Mouse (Mus musculus) MEL (cell line): ENCODE measurements around the gene Spop. TPM values are rescaled to one million over a fixed set of nuclear protein-coding genes. Genes with fewer than 3 reads are reported as not detected.
"Not testable (repeated sequence)": the region's sequence is repeated elsewhere in the genome, so short reads cannot be mapped to it uniquely, and the experiment has no call there.

Source experiments
- DNase-seq: peaks from one replicate; pipeline ENCODE4 v3.0.0; 2011; ENCODE audit warnings: low read depth, low spot score
- H3K27ac ChIP-seq: 2 replicates; pipeline ENCODE4 v1.5.1; 2012; ENCODE audit warnings: low read depth, mild to moderate bottlenecking, control low read depth, low read length, moderate library complexity; ENCODE audit not compliant: control insufficient read depth
- H3K27me3 ChIP-seq, 2 experiments: fragments of 150-350 bp in 1 of 2; sonication (generic) in 1 of 2; 2 replicates each; pipeline ENCODE4 v1.6.1; 2012; ENCODE audit warnings: low read length in 2 of 2, mild to moderate bottlenecking in 2 of 2, improper control_type of control experiment in 1 of 2, moderate library complexity in 1 of 2; ENCODE audit not compliant: insufficient read depth in 2 of 2, control insufficient read depth in 1 of 2
- H3K36me3 ChIP-seq, 2 experiments: 2 replicates each; pipeline ENCODE4 v1.6.1; 2012 to 2014; ENCODE audit warnings: low read length in 2 of 2, improper control_type of control experiment in 1 of 2, inconsistent platforms in 1 of 2, mild to moderate bottlenecking in 1 of 2; ENCODE audit not compliant: insufficient read depth in 2 of 2, control insufficient read depth in 1 of 2
- H3K4me1 ChIP-seq, 2 experiments: fragments of 150-350 bp in 1 of 2; sonication (generic) in 1 of 2; 2 replicates each; pipeline ENCODE4 v1.6.1; 2012; ENCODE audit warnings: low read length in 2 of 2, improper control_type of control experiment in 1 of 2, mild to moderate bottlenecking in 1 of 2; ENCODE audit not compliant: insufficient read depth in 2 of 2, control insufficient read depth in 1 of 2
- H3K4me3 ChIP-seq, 2 experiments: fragments of 150-350 bp in 1 of 2; sonication (generic) in 1 of 2; 2 replicates each; pipeline ENCODE4 v1.5.1; 2012; ENCODE audit warnings: low read depth in 2 of 2, low read length in 2 of 2, mild to moderate bottlenecking in 2 of 2, moderate library complexity in 2 of 2, control low read depth in 1 of 2, improper control_type of control experiment in 1 of 2; ENCODE audit not compliant: control insufficient read depth in 1 of 2, insufficient read depth in 1 of 2
- H3K79me2 ChIP-seq: 2 replicates; pipeline ENCODE4 v1.6.1; 2012; ENCODE audit warnings: mild to moderate bottlenecking, low read length, moderate library complexity; ENCODE audit not compliant: control insufficient read depth, poor library complexity, insufficient read depth
- H3K9ac ChIP-seq: 2 replicates; pipeline ENCODE4 v1.6.1; 2012; ENCODE audit warnings: low read depth, mild to moderate bottlenecking, control low read depth, low read length, moderate library complexity; ENCODE audit not compliant: control insufficient read depth, poor library complexity, severe bottlenecking
- H3K9me3 ChIP-seq: fragments of 150-350 bp; sonication (generic); replicated peaks from 2 replicates; pipeline ENCODE4 v1.6.1; 2012; ENCODE audit warnings: mild to moderate bottlenecking, low read length, improper control_type of control experiment, moderate library complexity; ENCODE audit not compliant: insufficient read depth
- E2F4 ChIP-seq: IDR thresholded peaks from 2 replicates; pipeline ENCODE4 v1.6.1; 2011; ENCODE audit warnings: low read depth, low read length, improper control_type of control experiment, borderline replicate concordance
- ETS1 ChIP-seq: IDR thresholded peaks from 2 replicates; pipeline ENCODE4 v1.6.1; 2012; ENCODE audit warnings: low read depth, mild to moderate bottlenecking, inconsistent platforms, low read length, improper control_type of control experiment, moderate library complexity
- GABPA ChIP-seq: IDR thresholded peaks from 2 replicates; pipeline ENCODE4 v1.6.1; 2012; ENCODE audit warnings: low read depth, mild to moderate bottlenecking, inconsistent platforms, low read length, improper control_type of control experiment, moderate library complexity
- GATA1 ChIP-seq: IDR thresholded peaks from 2 replicates; pipeline ENCODE4 v1.6.1; 2011; ENCODE audit warnings: low read depth, low read length, improper control_type of control experiment
- KAT2A ChIP-seq: conservative IDR thresholded peaks from 2 replicates; pipeline ENCODE4 v1.6.1; 2012; ENCODE audit warnings: low read depth, low read length, improper control_type of control experiment, inconsistent platforms
- MAFK ChIP-seq: IDR thresholded peaks from 2 replicates; pipeline ENCODE4 v1.6.1; 2011; ENCODE audit warnings: low read depth, mild to moderate bottlenecking, low read length, improper control_type of control experiment, borderline replicate concordance
- MAX ChIP-seq: IDR thresholded peaks from 2 replicates; pipeline ENCODE4 v1.6.1; 2011; ENCODE audit warnings: low read length, improper control_type of control experiment
- MEF2A ChIP-seq: IDR thresholded peaks from 2 replicates; pipeline ENCODE4 v1.6.1; 2014; ENCODE audit warnings: low read depth, mild to moderate bottlenecking, inconsistent platforms, low read length, improper control_type of control experiment; ENCODE audit not compliant: poor library complexity, insufficient replicate concordance, severe bottlenecking; ENCODE audit errors: extremely low read depth
- NRF1 ChIP-seq: IDR thresholded peaks from 2 replicates; pipeline ENCODE4 v1.6.1; 2014; ENCODE audit warnings: low read depth, mild to moderate bottlenecking, inconsistent platforms, low read length, improper control_type of control experiment, moderate library complexity; ENCODE audit not compliant: poor library complexity, insufficient read depth, severe bottlenecking
- POLR2AphosphoS2 ChIP-seq: IDR thresholded peaks from 2 replicates; pipeline ENCODE4 v1.6.1; 2011; ENCODE audit warnings: low read length, improper control_type of control experiment
- POLR2AphosphoS5 ChIP-seq: IDR thresholded peaks from 2 replicates; pipeline ENCODE4 v1.6.1; 2012; ENCODE audit warnings: low read depth, borderline replicate concordance, mild to moderate bottlenecking, inconsistent platforms, low read length, moderate library complexity, mixed read lengths
- RAD21 ChIP-seq: IDR thresholded peaks from 2 replicates; pipeline ENCODE4 v1.6.1; 2011; ENCODE audit warnings: mild to moderate bottlenecking, low read depth, low read length, improper control_type of control experiment
- RCOR1 ChIP-seq: IDR thresholded peaks from 2 replicates; pipeline ENCODE4 v1.6.1; 2012; ENCODE audit warnings: low read depth, mild to moderate bottlenecking, inconsistent platforms, low read length, improper control_type of control experiment
- SMC3 ChIP-seq: IDR thresholded peaks from 2 replicates; pipeline ENCODE4 v1.6.1; 2011; ENCODE audit warnings: low read depth, low read length, improper control_type of control experiment
- TBP ChIP-seq: IDR thresholded peaks from 2 replicates; pipeline ENCODE4 v1.8.0; 2011; ENCODE audit warnings: low read depth, low read length, improper control_type of control experiment
- TCF12 ChIP-seq: IDR thresholded peaks from 2 replicates; pipeline ENCODE4 v1.6.1; 2014; ENCODE audit warnings: low read depth, mild to moderate bottlenecking, inconsistent platforms, low read length, improper control_type of control experiment, moderate library complexity
- UBTF ChIP-seq: IDR thresholded peaks from 2 replicates; pipeline ENCODE4 v1.6.1; 2012; ENCODE audit warnings: low read depth, mild to moderate bottlenecking, inconsistent platforms, low read length, improper control_type of control experiment, moderate library complexity, borderline replicate concordance; ENCODE audit not compliant: insufficient read depth
- USF1 ChIP-seq: IDR thresholded peaks from 2 replicates; pipeline ENCODE4 v1.6.1; 2014; ENCODE audit warnings: low read depth, mild to moderate bottlenecking, inconsistent platforms, low read length, improper control_type of control experiment, moderate library complexity
- USF2 ChIP-seq, 2 experiments: IDR thresholded peaks; 2 replicates each; pipeline ENCODE4 v1.6.1; 2011 to 2012; ENCODE audit warnings: improper control_type of control experiment in 2 of 2, low read length in 2 of 2, borderline replicate concordance in 1 of 2, inconsistent platforms in 1 of 2, low read depth in 1 of 2, mild to moderate bottlenecking in 1 of 2; ENCODE audit not compliant: insufficient read depth in 1 of 2
- ZC3H11A ChIP-seq: IDR thresholded peaks from 2 replicates; pipeline ENCODE4 v1.6.1; 2012; ENCODE audit warnings: low read depth, mild to moderate bottlenecking, inconsistent platforms, low read length, improper control_type of control experiment
- ZKSCAN1 ChIP-seq: IDR thresholded peaks from 2 replicates; pipeline ENCODE4 v1.6.1; 2012; ENCODE audit warnings: low read depth, mild to moderate bottlenecking, inconsistent platforms, low read length, improper control_type of control experiment, moderate library complexity
- ZMIZ1 ChIP-seq: IDR thresholded peaks from 2 replicates; pipeline ENCODE4 v1.6.1; 2012; ENCODE audit warnings: low read depth, mild to moderate bottlenecking, inconsistent platforms, low read length, improper control_type of control experiment, moderate library complexity
- ZNF384 ChIP-seq: IDR thresholded peaks from 2 replicates; pipeline ENCODE4 v1.6.1; 2012; ENCODE audit warnings: low read depth, mild to moderate bottlenecking, inconsistent platforms, low read length, improper control_type of control experiment
- polyA plus RNA-seq, 2 experiments: library from polyadenylated mRNA; stranded (reverse) in 1 of 2; unstranded in 1 of 2; fragments of >175 nt in 1 of 2; fragments of >200 nt in 1 of 2; gene quantifications; 2 replicates each; pipeline versions ENCODE4 v1.2.1 to v1.2.4; 2012; ENCODE audit warnings: low replicate concordance in 2 of 2, low read depth in 1 of 2; ENCODE audit not compliant: insufficient read length in 2 of 2, insufficient read depth in 1 of 2, missing spikeins in 1 of 2
- total RNA-seq: library from RNA; depleted of rRNA; stranded (reverse); fragments of 300-350 nt; gene quantifications from 2 replicates; pipeline ENCODE4 v1.2.3, GENCODE M21; 2012

The Spop gene
- total and polyA plus RNA-seq, 3 experiments = 41.5 to 84.0 TPM; not detected in 1

GRCm38 (mm10) chr11:95406398-95406797 lies 7.5 kb upstream of the Spop start:
- H3K27ac ChIP-seq, DNase-seq, H3K4me1 ChIP-seq, H3K9ac ChIP-seq, H3K79me2 ChIP-seq, H3K9me3 ChIP-seq, H3K4me3 ChIP-seq, H3K36me3 ChIP-seq: not testable (repeated sequence)
- peak; percentile 82 for TF ChIP-seq ZNF384
- H3K27me3 ChIP-seq = peaks cover 15 to 20% of the 10 kb centered on the region in 2 experiments

DNA sequence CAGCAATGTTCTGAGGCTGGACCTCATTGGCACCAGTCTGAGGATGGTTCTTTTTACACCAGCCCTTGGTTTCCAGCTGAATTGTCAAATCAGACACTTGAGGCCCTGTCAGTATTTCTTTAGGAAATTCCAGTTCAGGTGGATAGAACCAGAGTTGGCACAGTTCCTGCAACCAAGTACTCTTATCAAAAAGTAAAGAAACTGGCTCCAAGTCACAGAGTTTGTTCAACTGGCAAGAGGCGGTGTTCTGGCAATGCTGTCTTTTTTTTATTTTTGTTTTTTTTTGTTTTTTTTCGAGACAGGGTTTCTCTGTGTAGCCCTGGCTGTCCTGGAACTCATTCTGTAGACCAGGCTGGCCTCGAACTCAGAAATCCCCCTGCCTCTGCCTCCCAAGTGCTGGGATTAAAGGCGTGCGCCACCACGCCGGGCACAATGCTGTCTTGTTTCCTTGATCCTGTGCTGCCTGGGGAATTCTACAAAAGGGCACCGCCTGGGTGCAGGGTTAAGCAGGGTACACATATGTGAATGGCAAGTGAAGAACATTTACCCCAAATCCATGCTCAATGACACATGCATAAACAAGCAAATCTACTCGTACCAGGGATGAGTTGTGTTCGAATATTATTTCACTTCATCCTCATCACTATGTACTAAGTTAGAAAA lies 4.3 kb upstream of the Spop start:
- no peak overlapping the region for H3K4me3 ChIP-seq
- H3K79me2 ChIP-seq = peaks cover 3% of the 10 kb centered on the region; the same call in 1 of the 2 replicates
- H3K9me3 ChIP-seq = no peaks in the 10 kb centered on the region
- no peak overlapping the region for H3K27ac ChIP-seq
- H3K36me3 ChIP-seq = peaks cover 0 to 5% of the 10 kb centered on the region in 2 experiments; a peak in 1 of 4 replicates
- DNase-seq = peak; percentile 43
- peak; percentile 62 for TF ChIP-seq ZNF384
- no peak for TF ChIP-seq GATA1
- TF ChIP-seq, all 39 proteins: peak for 1
- Histone ChIP-seq H3K27me3 (peaks cover 0 to 2% of the 10 kb centered on the region in 2 experiments; a peak in 2 of 4 replicates), H3K9ac (no peak overlapping the region), H3K4me1 (peaks cover 4 to 7% of the 10 kb centered on the region in 2 experiments; a peak in 3 of 4 replicates)

- Histone ChIP-seq H3K9ac (no peak overlapping the region), H3K27ac (no peak overlapping the region), H3K79me2 (peaks cover 15% of the 10 kb centered on the region), H3K36me3 (peaks cover 0 to 18% of the 10 kb centered on the region in 2 experiments; a peak in 2 of 4 replicates), H3K4me1 (peaks cover 13 to 15% of the 10 kb centered on the region in 2 experiments), H3K4me3 (no peak overlapping the region), H3K9me3 (no peaks in the 10 kb centered on the region), H3K27me3 (no peaks in the 10 kb centered on the region)
- DNase-seq = peak; percentile 63
- TF ChIP-seq TCF12 = 0 out of 2 replicates have a peak, but pooled peaks have one; percentile 14
- TF ChIP-seq GABPA = no peak
- TF ChIP-seq MEF2A = no peak
- no peak for TF ChIP-seq KAT2A
- TF ChIP-seq SMC3 = no peak
- TF ChIP-seq ZMIZ1 = no peak
- no peak for TF ChIP-seq USF2 (IDR thresholded peaks at IDR 0.05; ENCODE audit: borderline replicate concordance in 1 of 2, insufficient read depth in 1 of 2, low read depth in 1 of 2, low read length in 2 of 2)
- no peak for TF ChIP-seq TBP
- TF ChIP-seq NRF1 = no peak
- no peak for TF ChIP-seq POLR2AphosphoS5
- TF ChIP-seq ZKSCAN1 = no peak
- TF ChIP-seq UBTF = no peak
- no peak for TF ChIP-seq ETS1
- TF ChIP-seq ZC3H11A = no peak
- TF ChIP-seq RAD21 = no peak
- TF ChIP-seq USF1 = no peak
- TF ChIP-seq RCOR1 = peak; percentile 98
- TF ChIP-seq POLR2AphosphoS2 = no peak
- no peak for TF ChIP-seq MAFK
- no peak; the same call in 1 of the 2 replicates for TF ChIP-seq MAX
- TF ChIP-seq E2F4 = no peak
These were observed 2.3 kb upstream of the Spop start for GRCm38 (mm10) chr11:95411453-95412013.
